Mouse (Mus musculus): Measurements from ENCODE around the gene Zic5. TPM values are rescaled to one million over a fixed set of nuclear protein-coding genes. Genes with fewer than 3 reads are reported as not detected.
A peak's percentile ranks its signal among the peaks of the same experiment; 100 is the strongest.

Gene Zic5
- total RNA-seq, 2 experiments from 2014 or later = not detected

- no peak for ATAC-seq (ENCODE audit: poor library complexity, severe bottlenecking)
Observed at GRCm38 (mm10) chr14:122481181-122481580, 15.7 kb upstream of the Zic5 start.

GRCm38 (mm10) chr14:122480355-122480754 lies 14.9 kb upstream of the Zic5 start:
- no peak for ATAC-seq (ENCODE audit: poor library complexity, severe bottlenecking)

GRCm38 (mm10) chr14:122479461-122480109 lies 14.1 kb upstream of the Zic5 start:
- no peak for ATAC-seq (ENCODE audit: poor library complexity, severe bottlenecking)

- ATAC-seq (ENCODE audit: poor library complexity, severe bottlenecking) = no peak
Observed at GRCm38 (mm10) chr14:122478574-122479011, 13.1 kb upstream of the Zic5 start.

GRCm38 (mm10) chr14:122477971-122478573 lies 12.6 kb upstream of the Zic5 start:
- ATAC-seq (ENCODE audit: poor library complexity, severe bottlenecking) = no peak

- ATAC-seq (ENCODE audit: poor library complexity, severe bottlenecking) = no peak
Observed at GRCm38 (mm10) chr14:122477261-122477671, 11.8 kb upstream of the Zic5 start.

GRCm38 (mm10) chr14:122476822-122477215 lies 11.3 kb upstream of the Zic5 start:
- ATAC-seq (ENCODE audit: poor library complexity, severe bottlenecking) = no peak

- ATAC-seq (ENCODE audit: poor library complexity, severe bottlenecking) = no peak
Observed at GRCm38 (mm10) chr14:122476041-122476821, 10.8 kb upstream of the Zic5 start.

- ATAC-seq (ENCODE audit: poor library complexity, severe bottlenecking) = peak; percentile 20; the same call in 1 of the 2 replicates
Observed at GRCm38 (mm10) chr14:122475557-122476040, 10.1 kb upstream of the Zic5 start.

GRCm38 (mm10) chr14:122474891-122475556 lies 9.5 kb upstream of the Zic5 start, which contains the start of gene Zic2:
Gene Zic2 (plus strand): TSS chr14:122475435.
- ATAC-seq (ENCODE audit: poor library complexity, severe bottlenecking) = 0 out of 2 replicates have a peak, but pooled peaks have one; percentile 22

- ATAC-seq (ENCODE audit: poor library complexity, severe bottlenecking) = no peak
Observed at GRCm38 (mm10) chr14:122474041-122474890, 8.8 kb upstream of the Zic5 start.

GRCm38 (mm10) chr14:122473211-122473751 lies 7.8 kb upstream of the Zic5 start:
- no peak for ATAC-seq (ENCODE audit: poor library complexity, severe bottlenecking)

GRCm38 (mm10) chr14:122472647-122473046 lies 7.2 kb upstream of the Zic5 start:
- no peak for ATAC-seq (ENCODE audit: poor library complexity, severe bottlenecking)

GRCm38 (mm10) chr14:122472161-122472560 lies 6.7 kb upstream of the Zic5 start:
- ATAC-seq (ENCODE audit: poor library complexity, severe bottlenecking) = no peak

- ATAC-seq (ENCODE audit: poor library complexity, severe bottlenecking) = no peak
Observed at GRCm38 (mm10) chr14:122471449-122472085, 6.1 kb upstream of the Zic5 start.

GRCm38 (mm10) chr14:122468971-122469755 lies 3.7 kb upstream of the Zic5 start:
- no peak for ATAC-seq (ENCODE audit: poor library complexity, severe bottlenecking)

GRCm38 (mm10) chr14:122467926-122468841 lies 2.7 kb upstream of the Zic5 start:
- ATAC-seq (ENCODE audit: poor library complexity, severe bottlenecking) = no peak
